Mouse (Mus musculus) embryonic facial prominence, embryonic 13.5 days (tissue): Measurements from ENCODE around the gene Srgap2. TPM values are rescaled to one million over a fixed set of nuclear protein-coding genes. Genes with fewer than 3 reads are reported as not detected.

Source experiments
- ATAC-seq: fragments of 200-750 bp; cut with Nextera tagmentation; 2 replicates; pipeline ENCODE4 v1.8.0; 2017; ENCODE audit warnings: low read depth; ENCODE audit not compliant: insufficient number of reproducible peaks, insufficient read depth, low FRiP score, low TSS enrichment
- H3K27ac ChIP-seq: fragments of 300-500 bp; sonication (generic); 2 replicates; pipeline ENCODE4 v1.5.1; 2015; ENCODE audit warnings: moderate library complexity, mild to moderate bottlenecking, inconsistent platforms
- H3K27me3 ChIP-seq: fragments of 300-500 bp; sonication (generic); 2 replicates; pipeline ENCODE4 v1.6.1; 2015; ENCODE audit warnings: mild to moderate bottlenecking, inconsistent platforms
- H3K36me3 ChIP-seq: fragments of 300-500 bp; sonication (generic); 2 replicates; pipeline ENCODE4 v1.6.1; 2015; ENCODE audit warnings: mild to moderate bottlenecking, inconsistent platforms
- H3K4me1 ChIP-seq: fragments of 300-500 bp; sonication (generic); 2 replicates; pipeline ENCODE4 v1.6.1; 2015; ENCODE audit warnings: inconsistent platforms
- H3K4me2 ChIP-seq: fragments of 300-500 bp; sonication (generic); 2 replicates; pipeline ENCODE4 v1.6.1; 2015; ENCODE audit warnings: moderate library complexity, mild to moderate bottlenecking, inconsistent platforms
- H3K4me3 ChIP-seq: fragments of 300-500 bp; sonication (generic); 2 replicates; pipeline ENCODE4 v1.5.1; 2015; ENCODE audit warnings: mild to moderate bottlenecking, inconsistent platforms
- H3K9ac ChIP-seq: fragments of 300-500 bp; sonication (generic); 2 replicates; pipeline ENCODE4 v1.6.1; 2015; ENCODE audit warnings: mild to moderate bottlenecking, inconsistent platforms
- H3K9me3 ChIP-seq: fragments of 300-500 bp; sonication (generic); 2 replicates; pipeline ENCODE4 v1.6.1; 2016; ENCODE audit warnings: inconsistent platforms
- WGBS: fragments of 180-500 bp; shearing (Covaris S2); methylation state at CpG from one replicate; pipeline ENCODE4 v1.1.7; 2015; ENCODE audit warnings: mixed read lengths; 5-methylcytosine and 5-hydroxymethylcytosine counted together
- polyA plus RNA-seq: library from polyadenylated mRNA; unstranded; fragments of >200 nt; fragmentation: Nextera tagmentation; extraction: Ambion mirVana; gene quantifications from 2 replicates; pipeline ENCODE4 v1.2.1, GENCODE M21; 2015

Srgap2 gene
- polyA plus RNA-seq, 1 experiment from 2014 or later = 16.6 TPM

GRCm38 (mm10) chr1:131462541-131463067 lies 64.5 kb downstream of the Srgap2 start:
- Histone ChIP-seq H3K9ac (no peak overlapping the region), H3K4me1 (no peaks in the 10 kb centered on the region), H3K9me3 (no peaks in the 10 kb centered on the region), H3K36me3 (no peaks in the 10 kb centered on the region), H3K4me3 (no peak overlapping the region), H3K27me3 (no peaks in the 10 kb centered on the region), H3K27ac (no peak overlapping the region), H3K4me2 (no peak overlapping the region)
- WGBS = 80% methylated on average over 1 of the region's 1 CpGs
- no peak for ATAC-seq

GRCm38 (mm10) chr1:131460914-131461530 lies 66.1 kb downstream of the Srgap2 start:
- Histone ChIP-seq H3K27me3 (no peaks in the 10 kb centered on the region), H3K9ac (no peak overlapping the region), H3K36me3 (no peaks in the 10 kb centered on the region), H3K9me3 (no peaks in the 10 kb centered on the region), H3K4me1 (no peaks in the 10 kb centered on the region), H3K4me3 (no peak overlapping the region), H3K4me2 (no peak overlapping the region), H3K27ac (no peak overlapping the region)
- 63% methylated on average over 1 of the region's 1 CpGs for WGBS
- ATAC-seq = no peak

GRCm38 (mm10) chr1:131455355-131455890 lies 71.7 kb downstream of the Srgap2 start:
- Histone ChIP-seq H3K4me3 (no peak overlapping the region), H3K36me3 (no peaks in the 10 kb centered on the region), H3K4me2 (no peak overlapping the region), H3K9ac (no peak overlapping the region), H3K27me3 (no peaks in the 10 kb centered on the region), H3K27ac (no peak overlapping the region), H3K9me3 (no peaks in the 10 kb centered on the region), H3K4me1 (peaks cover 15% of the 10 kb centered on the region)
- no peak for ATAC-seq
- 78% methylated on average over 3 of the region's 3 CpGs for WGBS

GRCm38 (mm10) chr1:131454386-131454785 lies 72.8 kb downstream of the Srgap2 start:
- no peak overlapping the region for H3K9ac ChIP-seq
- H3K36me3 ChIP-seq = no peaks in the 10 kb centered on the region
- ATAC-seq = no peak
- H3K27ac ChIP-seq = no peak overlapping the region
- H3K4me1 ChIP-seq = peaks cover 15% of the 10 kb centered on the region
- WGBS = 70% methylated on average over 2 of the region's 2 CpGs
- H3K4me2 ChIP-seq = no peak overlapping the region
- H3K27me3 ChIP-seq = no peaks in the 10 kb centered on the region
- H3K9me3 ChIP-seq = no peaks in the 10 kb centered on the region
- H3K4me3 ChIP-seq = no peak overlapping the region

GRCm38 (mm10) chr1:131453335-131453734 lies 73.8 kb downstream of the Srgap2 start:
- Histone ChIP-seq H3K27ac (no peak overlapping the region), H3K9me3 (no peaks in the 10 kb centered on the region), H3K4me1 (peaks cover 15% of the 10 kb centered on the region), H3K4me2 (no peak overlapping the region), H3K27me3 (no peaks in the 10 kb centered on the region), H3K36me3 (no peaks in the 10 kb centered on the region), H3K9ac (no peak overlapping the region), H3K4me3 (no peak overlapping the region)
- no peak for ATAC-seq
- WGBS = 32% methylated on average over 1 of the region's 1 CpGs

- H3K9me3 ChIP-seq = no peaks in the 10 kb centered on the region
- no peak overlapping the region for H3K4me3 ChIP-seq
- no peak overlapping the region for H3K9ac ChIP-seq
- ATAC-seq = no peak
- no peaks in the 10 kb centered on the region for H3K36me3 ChIP-seq
- H3K27ac ChIP-seq = no peak overlapping the region
- H3K4me2 ChIP-seq = no peak overlapping the region
- H3K4me1 ChIP-seq = peaks cover 7% of the 10 kb centered on the region
- no peaks in the 10 kb centered on the region for H3K27me3 ChIP-seq
- WGBS = 81% methylated on average over 5 of the region's 5 CpGs
Measured at GRCm38 (mm10) chr1:131448373-131448772, 78.8 kb downstream of the Srgap2 start.

GRCm38 (mm10) chr1:131447333-131447732 lies 79.8 kb downstream of the Srgap2 start:
- Histone ChIP-seq H3K36me3 (no peaks in the 10 kb centered on the region), H3K4me1 (no peaks in the 10 kb centered on the region), H3K27me3 (no peaks in the 10 kb centered on the region), H3K4me3 (no peak overlapping the region), H3K4me2 (no peak overlapping the region), H3K9ac (no peak overlapping the region), H3K27ac (no peak overlapping the region), H3K9me3 (no peaks in the 10 kb centered on the region)
- ATAC-seq = no peak
- WGBS = 93% methylated on average over 3 of the region's 3 CpGs

- Histone ChIP-seq H3K4me2 (no peak overlapping the region), H3K27me3 (no peaks in the 10 kb centered on the region), H3K4me1 (no peaks in the 10 kb centered on the region), H3K27ac (no peak overlapping the region), H3K9me3 (no peaks in the 10 kb centered on the region), H3K9ac (no peak overlapping the region), H3K36me3 (no peaks in the 10 kb centered on the region), H3K4me3 (no peak overlapping the region)
- no peak for ATAC-seq
- WGBS = 94% methylated on average over 4 of the region's 4 CpGs
Measured at GRCm38 (mm10) chr1:131446577-131446976, 80.6 kb downstream of the Srgap2 start.

GRCm38 (mm10) chr1:131438556-131438955 lies 88.6 kb downstream of the Srgap2 start:
- WGBS = 86% methylated on average over 11 of the region's 11 CpGs
- H3K36me3 ChIP-seq = no peaks in the 10 kb centered on the region
- no peak for ATAC-seq

GRCm38 (mm10) chr1:131437975-131438374 lies 89.2 kb downstream of the Srgap2 start:
- no peak for ATAC-seq

More at GRCm38 (mm10) chr1:131438556-131438955, 88.6 kb downstream of the Srgap2 start:
- Histone ChIP-seq H3K27me3 (no peaks in the 10 kb centered on the region), H3K4me1 (0 out of 2 replicates have a peak, but pooled peaks cover 9% of the 10 kb centered on the region), H3K4me2 (no peak overlapping the region), H3K9ac (no peak overlapping the region), H3K9me3 (no peaks in the 10 kb centered on the region), H3K27ac (no peak overlapping the region), H3K4me3 (no peak overlapping the region)

GRCm38 (mm10) chr1:131436609-131437008 lies 90.5 kb downstream of the Srgap2 start:
- H3K36me3 ChIP-seq = no peaks in the 10 kb centered on the region
- H3K9me3 ChIP-seq = no peaks in the 10 kb centered on the region
- no peak overlapping the region for H3K4me2 ChIP-seq
- H3K9ac ChIP-seq = no peak overlapping the region
- no peak for ATAC-seq
- no peak overlapping the region for H3K4me3 ChIP-seq
- H3K27ac ChIP-seq = no peak overlapping the region
- 77% methylated on average over 7 of the region's 7 CpGs for WGBS
- peaks cover 13% of the 10 kb centered on the region; the same call in 1 of the 2 replicates for H3K4me1 ChIP-seq
- no peaks in the 10 kb centered on the region for H3K27me3 ChIP-seq

More at GRCm38 (mm10) chr1:131437975-131438374, 89.2 kb downstream of the Srgap2 start:
- Histone ChIP-seq H3K27me3 (no peaks in the 10 kb centered on the region), H3K36me3 (no peaks in the 10 kb centered on the region), H3K9me3 (no peaks in the 10 kb centered on the region), H3K4me2 (no peak overlapping the region), H3K4me3 (no peak overlapping the region), H3K9ac (no peak overlapping the region), H3K27ac (no peak overlapping the region), H3K4me1 (0 out of 2 replicates have a peak, but pooled peaks cover 9% of the 10 kb centered on the region)
